Mouse (Mus musculus): Measurements from ENCODE around the gene Scrn1. TPM values are rescaled to one million over a fixed set of nuclear protein-coding genes. Genes with fewer than 3 reads are reported as not detected.

Gene Scrn1
- total RNA-seq (2021) = 1 to 10 TPM; 3.3 to 4.2 TPM
- long read RNA-seq, experiment 1, partial matches to known transcripts = 0 of 5 reads
- long read RNA-seq, experiment 1, other reads (novel, unspliced or antisense) = 5 of 5 reads
- long read RNA-seq, experiment 2, full-length matches to known transcripts = 1 of 6 reads
- long read RNA-seq, experiment 2, partial matches to known transcripts = 0 of 6 reads
- long read RNA-seq, experiment 2, other reads (novel, unspliced or antisense) = 5 of 6 reads

DNA sequence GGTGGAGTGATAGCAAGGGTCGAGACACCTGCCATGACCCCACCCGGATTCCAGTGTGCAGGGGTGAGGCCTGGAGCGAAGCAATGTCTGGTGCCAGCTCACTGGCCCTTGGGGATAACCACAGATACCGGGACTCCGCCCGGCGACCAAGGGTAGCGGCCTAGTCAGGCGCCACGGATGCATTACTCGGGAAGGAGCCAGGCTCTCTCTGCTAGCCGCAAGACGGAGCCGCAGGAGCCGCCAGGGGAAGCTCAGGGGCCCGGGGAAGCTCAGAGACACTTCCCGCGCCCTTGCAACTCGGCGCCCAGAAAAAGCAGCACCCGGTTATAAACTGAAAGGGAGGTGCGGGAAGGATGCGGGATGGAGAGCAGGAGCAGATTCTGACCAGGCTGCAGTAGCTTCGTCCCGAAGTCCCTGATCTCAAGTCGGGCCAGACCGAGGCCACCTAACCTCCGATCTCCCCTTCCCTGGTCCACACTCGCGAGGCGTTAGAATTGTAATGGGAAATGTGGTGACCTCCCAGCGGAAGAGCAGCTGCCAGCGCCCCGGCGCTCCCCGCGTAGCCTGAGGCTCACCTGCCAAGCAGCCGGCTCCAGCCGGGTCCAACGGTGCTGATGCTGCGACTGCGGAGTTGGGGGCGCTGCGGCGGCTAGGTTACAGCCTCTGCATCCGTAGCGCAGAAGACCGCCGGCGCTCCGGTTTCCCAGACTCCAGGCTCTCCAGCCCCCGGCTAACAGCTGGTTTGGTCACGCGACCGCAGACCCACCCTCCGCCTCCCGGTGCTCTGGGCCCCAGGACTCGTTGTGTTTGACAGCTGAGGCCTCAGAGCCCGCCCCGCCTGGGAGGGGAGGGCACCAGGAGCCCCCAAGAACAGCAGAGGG lies at the start of gene Scrn1:
Gene Scrn1, minus strand, starts transcription at position 825 of the 881 bp plus-strand sequence.
- peak; percentile 60 for DNase-seq

GRCm38 (mm10) chr6:54606241-54606640 lies 40.0 kb upstream of the Scrn1 start:
- peak; percentile 7 for DNase-seq

DNA sequence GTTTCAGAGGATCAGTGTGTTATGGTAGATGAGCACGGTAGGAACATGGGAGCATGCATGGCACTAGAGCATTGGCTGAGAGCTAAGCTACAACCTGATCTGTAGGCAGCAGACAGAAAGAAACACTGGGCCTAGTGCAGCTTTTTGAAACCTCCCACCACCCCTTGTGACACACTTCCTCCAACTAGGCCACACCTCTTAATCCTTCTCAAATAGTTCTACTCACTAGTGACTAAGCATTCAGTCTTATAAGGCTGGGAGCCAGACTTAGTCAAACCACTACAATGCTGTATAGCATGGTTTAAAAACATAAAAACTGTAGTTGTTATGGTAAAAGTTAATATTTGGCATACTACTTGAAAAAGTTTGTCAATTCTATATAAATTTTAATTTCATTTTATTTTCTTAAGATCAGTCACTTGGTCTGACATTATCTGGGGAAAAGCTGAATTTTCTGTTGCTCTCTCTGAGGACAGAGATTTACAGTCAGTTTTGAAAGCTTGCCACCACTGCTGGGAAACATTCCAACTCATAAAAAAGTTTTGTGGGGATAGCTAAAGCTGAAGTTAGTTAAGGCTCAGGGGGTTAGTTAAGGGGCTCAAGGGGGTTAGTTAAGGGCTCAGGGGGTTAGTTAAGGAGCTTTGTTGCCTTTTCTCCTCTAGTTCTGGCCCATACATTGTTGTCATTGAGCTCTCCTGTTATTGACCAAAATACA lies 37.9 kb upstream of the Scrn1 start:
- DNase-seq = no peak

DNA sequence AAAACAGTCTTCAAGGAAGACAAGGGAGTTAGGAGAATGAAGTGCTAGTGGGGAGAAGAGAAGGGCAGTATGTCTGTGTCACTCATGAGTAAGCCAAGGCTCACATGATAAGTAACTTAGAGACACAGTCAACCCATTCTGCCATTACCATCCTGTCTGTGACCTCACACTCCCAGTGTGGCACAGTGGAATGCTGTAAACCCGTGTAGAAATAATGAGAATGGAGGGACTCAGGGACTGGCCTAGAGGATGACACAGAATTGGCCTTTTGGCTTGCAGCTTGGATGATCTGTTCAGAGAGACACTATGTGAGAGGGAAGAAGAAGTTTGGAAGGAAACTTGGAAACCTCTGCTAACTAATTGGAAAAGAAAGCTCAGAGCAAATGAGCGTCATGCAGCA lies 36.6 kb upstream of the Scrn1 start:
- DNase-seq = no peak

DNA sequence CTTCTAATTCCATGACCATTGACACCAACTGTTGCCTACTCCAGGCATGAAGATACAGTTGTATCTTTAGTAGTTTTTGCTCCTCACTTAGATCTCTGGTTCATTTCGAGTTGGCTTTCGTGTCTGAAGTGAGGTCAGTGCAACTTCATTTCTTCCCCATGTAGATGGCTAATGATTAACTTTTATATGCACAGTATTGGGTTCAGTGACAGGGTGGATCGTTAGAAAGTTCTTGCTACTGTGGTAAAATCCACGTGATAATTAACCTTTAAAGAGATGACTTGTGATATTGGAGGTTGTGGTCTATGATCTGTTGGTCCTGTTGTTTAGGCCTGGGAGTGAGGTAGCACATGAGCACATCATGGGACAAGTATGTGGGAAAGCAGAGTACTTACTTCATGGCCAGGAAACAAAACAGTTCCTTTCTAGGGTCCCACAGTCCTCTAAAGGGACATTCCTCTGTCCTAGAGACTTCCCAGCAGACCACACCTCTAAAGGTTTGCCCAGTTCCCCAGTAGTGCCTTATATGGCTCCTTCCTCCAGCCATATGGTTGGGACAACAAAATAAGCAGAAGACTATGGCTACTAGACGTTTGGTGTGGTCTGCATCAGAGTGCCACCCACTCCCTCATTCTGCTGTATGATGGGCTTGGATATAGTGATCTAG lies 34.5 kb upstream of the Scrn1 start:
- DNase-seq = no peak

- no peak for DNase-seq
Observed at GRCm38 (mm10) chr6:54597711-54598110, 31.4 kb upstream of the Scrn1 start.

DNA sequence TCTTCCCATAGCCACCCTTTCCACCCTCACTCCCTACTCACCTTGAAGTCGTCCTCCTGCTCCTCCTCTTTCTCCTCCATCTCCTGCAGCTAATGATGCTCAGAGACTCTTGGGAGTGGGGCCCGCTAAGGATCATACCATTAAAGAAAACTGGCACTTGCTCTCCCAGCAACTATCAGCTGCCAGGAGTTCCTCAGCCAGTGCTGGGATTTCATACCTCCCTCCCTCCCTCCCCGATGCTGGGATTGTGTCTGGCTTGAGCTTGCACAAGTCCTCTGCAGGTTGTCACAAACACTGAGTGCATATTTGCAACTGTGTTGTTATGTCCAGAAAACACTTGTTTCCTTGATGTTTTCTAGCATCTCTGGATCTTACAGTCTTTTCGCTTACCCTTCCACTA lies 30.9 kb upstream of the Scrn1 start, which contains the start of gene Fkbp14:
Gene Fkbp14, minus strand, starts transcription at position 101 of the 400 bp plus-strand sequence.
- no peak for DNase-seq

GRCm38 (mm10) chr6:54595330-54595878 lies 29.1 kb upstream of the Scrn1 start:
- no peak for DNase-seq

DNA sequence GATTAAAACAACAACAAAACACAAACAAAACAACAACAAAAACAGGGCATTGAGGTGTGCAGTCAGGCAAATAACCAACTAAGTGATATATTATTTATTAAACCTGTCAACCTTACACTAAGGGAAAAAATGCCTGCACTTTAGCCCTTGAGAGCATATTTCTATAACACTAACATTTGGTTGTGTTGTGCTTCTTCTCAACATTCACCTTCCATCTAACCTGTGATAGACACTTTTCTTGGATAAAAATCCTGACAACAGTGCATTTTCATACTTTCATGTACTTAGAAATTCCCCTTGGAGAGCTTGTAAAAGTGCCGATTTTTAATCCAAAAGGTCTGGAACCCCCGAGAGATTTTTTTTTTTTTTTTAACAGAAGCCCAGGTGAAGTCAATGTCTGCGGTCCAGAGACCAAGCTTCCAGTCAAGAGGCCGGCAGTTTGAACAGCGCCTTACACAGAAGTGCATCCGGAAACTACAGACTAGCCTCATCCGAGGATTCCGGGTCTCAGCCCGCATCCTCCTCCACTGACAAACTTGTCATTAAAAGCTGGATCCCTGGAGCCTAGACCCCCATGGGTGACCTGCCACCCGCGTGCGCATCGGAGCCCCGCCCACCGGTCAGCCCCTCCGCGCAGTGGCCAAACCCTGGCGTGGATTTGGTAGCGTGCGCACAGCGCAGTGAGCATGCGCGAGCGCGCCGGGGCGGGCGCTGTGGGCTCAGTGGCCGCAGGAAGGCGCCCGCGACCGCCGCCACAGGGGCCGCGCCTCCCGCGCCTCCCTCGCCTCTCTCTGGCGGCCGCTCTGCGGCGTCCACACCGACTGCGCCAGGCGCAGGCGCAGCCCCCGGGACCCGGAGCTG lies 28.4 kb upstream of the Scrn1 start, which contains the start of gene Plekha8:
Gene Plekha8, plus strand, starts transcription at position 643 of the 861 bp plus-strand sequence.
- peak; percentile 93 for DNase-seq

- no peak for DNase-seq
Observed at GRCm38 (mm10) chr6:54593766-54594468, 27.6 kb upstream of the Scrn1 start.

- DNase-seq = peak; percentile 96
Observed at GRCm38 (mm10) chr6:54592938-54593535, 26.7 kb upstream of the Scrn1 start.

DNA sequence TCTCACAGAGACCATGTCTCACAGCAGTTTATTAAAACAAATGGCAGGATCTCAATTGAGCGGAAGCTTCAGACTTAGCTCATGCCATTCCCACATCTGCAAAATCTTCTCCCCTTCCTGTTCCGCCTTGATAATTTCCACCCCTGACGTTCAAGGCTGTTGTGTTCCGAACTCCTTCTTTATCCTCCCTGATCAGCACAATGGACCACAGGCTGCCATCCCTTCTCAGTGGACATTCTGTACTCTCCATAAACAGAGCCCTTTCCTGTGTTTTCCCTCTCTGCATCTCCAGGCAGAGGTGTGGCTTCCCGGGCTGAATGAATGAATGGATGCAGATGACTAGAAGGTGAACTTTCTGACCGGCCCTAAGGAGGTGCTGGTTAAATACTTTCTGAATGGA lies 25.5 kb upstream of the Scrn1 start:
- no peak for DNase-seq

- no peak for DNase-seq
Observed at GRCm38 (mm10) chr6:54590691-54591090, 24.4 kb upstream of the Scrn1 start.

- DNase-seq = no peak
Observed at GRCm38 (mm10) chr6:54588212-54588611, 21.9 kb upstream of the Scrn1 start.

DNA sequence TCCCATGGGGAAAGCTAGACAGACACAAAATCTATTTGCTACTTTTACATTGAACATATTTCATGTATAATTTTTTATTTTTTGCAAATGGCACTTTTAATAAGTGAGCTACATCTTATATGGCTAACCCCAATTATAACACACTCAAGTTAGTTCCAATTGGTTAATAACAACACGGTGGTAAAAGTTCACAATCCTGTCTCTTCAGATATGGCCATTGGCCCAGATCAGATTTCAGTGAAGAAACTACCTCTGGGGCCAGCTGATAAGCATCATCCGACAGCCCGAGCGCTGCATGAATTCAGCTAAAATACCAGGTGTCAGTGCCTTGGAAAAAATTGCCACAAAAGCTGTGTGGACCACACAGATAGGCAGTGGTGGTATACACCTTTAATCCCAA lies 21.4 kb upstream of the Scrn1 start:
- DNase-seq = no peak

- DNase-seq = no peak
Observed at GRCm38 (mm10) chr6:54586911-54587310, 20.6 kb upstream of the Scrn1 start.

DNA sequence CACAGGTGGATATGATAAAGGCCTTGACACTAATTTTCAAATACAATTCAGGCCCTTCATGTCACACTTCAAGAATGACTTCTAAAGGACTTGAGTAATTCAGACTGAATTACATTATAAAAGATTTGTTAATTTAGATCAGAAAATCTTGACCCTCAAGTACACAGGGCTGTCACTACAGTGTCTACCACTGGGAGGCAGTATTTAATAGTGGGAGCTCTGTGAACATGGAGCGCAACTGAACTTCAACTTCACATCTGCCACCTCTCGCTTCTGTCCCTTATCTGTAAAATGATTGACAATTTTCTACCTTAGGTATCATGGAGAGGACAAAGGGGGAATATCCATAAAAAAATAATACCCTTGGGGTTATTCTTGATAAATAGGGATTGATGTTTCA lies 19.9 kb upstream of the Scrn1 start:
- DNase-seq = no peak

DNA sequence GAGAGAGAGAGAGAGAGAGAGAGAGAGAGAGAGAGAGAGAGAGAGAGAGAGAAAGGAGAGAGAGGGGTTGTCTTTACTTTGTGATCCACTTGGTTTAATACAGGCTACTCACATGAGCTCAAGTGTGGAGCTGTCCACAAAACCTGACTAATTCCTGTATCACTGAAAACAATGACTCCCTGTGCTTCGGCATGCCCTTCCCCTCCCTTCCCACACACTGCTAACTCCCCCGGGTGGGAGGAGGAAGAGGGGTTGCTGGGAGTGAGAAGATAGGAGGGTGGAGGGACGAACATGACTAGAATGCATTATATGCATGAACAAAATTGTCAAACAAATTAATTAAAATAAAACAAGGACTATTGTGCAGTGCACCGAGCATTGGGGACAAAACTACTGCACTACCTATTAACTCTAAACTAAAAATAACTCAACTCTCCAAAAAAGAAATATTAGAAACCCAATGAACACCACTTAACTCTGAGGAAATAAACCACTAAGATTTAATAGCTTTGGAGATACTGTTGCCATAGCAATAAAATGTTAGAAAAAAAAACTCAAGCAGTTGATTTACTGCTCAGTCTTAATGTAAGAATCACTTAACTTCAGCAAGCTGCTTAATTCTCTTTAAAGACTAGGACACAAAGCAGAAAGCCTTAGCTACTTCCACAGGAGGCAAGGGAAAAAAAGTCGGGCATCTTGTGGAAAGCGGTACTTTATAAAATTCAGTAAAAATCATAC lies 7.1 kb upstream of the Scrn1 start:
- no peak for DNase-seq

- DNase-seq = no peak
Observed at GRCm38 (mm10) chr6:54569776-54570175, 3.5 kb upstream of the Scrn1 start.

All from gastrocnemius, postnatal 25 days (tissue).